Mouse (Mus musculus) hindlimb bud, embryonic 11.5 days (tissue): ENCODE results near the gene Palb2.
"Not testable (repeated sequence)": the region's sequence is repeated elsewhere in the genome, so short reads cannot be mapped to it uniquely, and the experiment has no call there.

Experiments used
- DNase-seq: peaks from one replicate; pipeline ENCODE4 v3.0.0-alpha.2; 2012; ENCODE audit warnings: low read depth, low spot score; ENCODE audit errors: extremely low spot score

The Palb2 gene

GRCm38 (mm10) chr7:122101014-122101746, 31.6 kb downstream of the Palb2 start:
- not testable (repeated sequence) for DNase-seq

- peak; percentile 37 for DNase-seq
Observed at GRCm38 (mm10) chr7:122099222-122099621, 33.6 kb downstream of the Palb2 start.

- no peak for DNase-seq
Observed at GRCm38 (mm10) chr7:122098009-122098408, 34.8 kb downstream of the Palb2 start.

- DNase-seq: no peak
Observed at GRCm38 (mm10) chr7:122094564-122095330, 38.0 kb downstream of the Palb2 start.

DNA sequence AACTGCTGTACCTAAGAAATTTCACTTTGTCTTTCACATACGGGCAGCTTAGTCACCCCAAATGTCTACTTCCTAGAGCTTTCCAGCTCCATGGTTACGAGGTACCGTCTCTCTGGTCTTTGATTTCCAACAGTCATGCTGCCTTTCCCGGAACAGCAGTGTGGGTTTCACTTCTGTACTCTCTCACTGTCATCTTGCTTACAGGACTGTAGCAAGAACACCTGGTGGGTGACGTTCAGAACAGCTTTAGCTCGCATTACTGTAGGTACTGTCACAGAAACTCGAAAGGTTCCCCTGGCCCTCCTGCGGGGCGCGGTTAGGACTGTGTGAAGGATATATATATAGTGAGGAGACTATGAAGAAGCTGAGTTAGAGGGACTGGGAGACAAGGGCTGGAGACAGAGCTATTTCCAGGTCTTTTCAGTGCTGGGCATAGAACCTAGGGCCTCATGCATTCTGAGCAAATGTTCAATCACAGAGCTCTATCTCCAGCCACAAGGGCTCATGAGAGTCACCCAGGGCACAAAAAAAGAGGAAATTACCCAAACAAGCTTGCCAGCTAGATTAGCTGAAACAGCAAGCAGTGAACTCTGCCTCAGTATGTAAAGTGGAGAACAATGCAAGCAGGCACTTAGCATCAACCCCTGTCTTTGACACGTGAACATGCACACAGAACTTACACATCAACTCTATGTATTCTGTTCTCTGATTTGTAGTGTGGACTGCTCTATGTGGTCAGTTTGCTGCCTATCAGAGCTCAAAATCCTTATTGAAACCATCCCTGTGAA, 45.4 kb downstream of the Palb2 start:
- no peak for DNase-seq

DNA sequence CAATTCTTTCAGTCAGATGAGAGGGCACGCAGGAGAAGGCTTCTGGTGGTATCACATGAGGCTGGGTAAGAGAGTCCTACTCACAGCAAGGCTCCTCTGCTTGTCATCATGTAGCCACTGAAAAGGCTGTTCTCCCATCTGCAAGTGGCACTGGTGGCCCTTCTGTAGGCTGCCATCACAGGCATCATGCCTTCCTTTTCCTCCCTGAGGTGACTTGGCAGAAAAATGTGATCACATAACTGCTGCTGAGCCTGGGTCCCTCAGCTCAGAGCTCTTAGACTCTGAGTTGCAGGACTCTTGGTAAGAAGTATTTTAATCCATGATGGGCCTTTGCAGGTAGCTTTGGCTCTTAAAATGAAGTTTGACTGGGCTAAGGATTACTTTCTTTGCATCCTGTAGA, 51.7 kb downstream of the Palb2 start:
- DNase-seq: no peak

- DNase-seq: no peak
Observed at GRCm38 (mm10) chr7:122079798-122080554, 52.8 kb downstream of the Palb2 start.

DNA sequence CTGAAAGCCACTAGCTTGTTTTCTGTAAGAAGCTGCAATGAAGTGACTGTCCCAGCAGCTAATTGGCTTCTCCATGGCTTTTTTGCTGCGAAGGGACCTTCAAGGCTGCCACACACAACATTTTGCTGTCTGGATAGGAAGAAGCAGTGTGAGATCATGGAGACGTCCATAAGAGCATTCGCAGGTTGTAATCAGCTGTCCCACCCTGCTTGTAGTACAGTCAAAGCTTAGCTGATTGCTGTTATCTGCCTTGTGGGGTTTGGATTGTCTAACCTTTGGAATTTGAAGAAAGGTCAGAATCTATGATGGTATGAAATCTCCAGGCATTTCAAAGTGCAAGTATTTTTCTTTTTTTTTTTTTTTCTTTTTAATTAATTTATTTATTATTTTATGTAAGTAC, 58.4 kb downstream of the Palb2 start:
- DNase-seq: no peak

- DNase-seq: no peak
Observed at GRCm38 (mm10) chr7:122067517-122068381, 65.0 kb downstream of the Palb2 start.

- DNase-seq: peak; percentile 93
Observed at GRCm38 (mm10) chr7:122066945-122067516, 65.8 kb downstream of the Palb2 start, which contains the start of the genes Ubfd1 and Ears2. Gene Ubfd1 (plus strand): TSS chr7:122067175. Gene Ears2 (minus strand): TSS chr7:122067263.

DNA sequence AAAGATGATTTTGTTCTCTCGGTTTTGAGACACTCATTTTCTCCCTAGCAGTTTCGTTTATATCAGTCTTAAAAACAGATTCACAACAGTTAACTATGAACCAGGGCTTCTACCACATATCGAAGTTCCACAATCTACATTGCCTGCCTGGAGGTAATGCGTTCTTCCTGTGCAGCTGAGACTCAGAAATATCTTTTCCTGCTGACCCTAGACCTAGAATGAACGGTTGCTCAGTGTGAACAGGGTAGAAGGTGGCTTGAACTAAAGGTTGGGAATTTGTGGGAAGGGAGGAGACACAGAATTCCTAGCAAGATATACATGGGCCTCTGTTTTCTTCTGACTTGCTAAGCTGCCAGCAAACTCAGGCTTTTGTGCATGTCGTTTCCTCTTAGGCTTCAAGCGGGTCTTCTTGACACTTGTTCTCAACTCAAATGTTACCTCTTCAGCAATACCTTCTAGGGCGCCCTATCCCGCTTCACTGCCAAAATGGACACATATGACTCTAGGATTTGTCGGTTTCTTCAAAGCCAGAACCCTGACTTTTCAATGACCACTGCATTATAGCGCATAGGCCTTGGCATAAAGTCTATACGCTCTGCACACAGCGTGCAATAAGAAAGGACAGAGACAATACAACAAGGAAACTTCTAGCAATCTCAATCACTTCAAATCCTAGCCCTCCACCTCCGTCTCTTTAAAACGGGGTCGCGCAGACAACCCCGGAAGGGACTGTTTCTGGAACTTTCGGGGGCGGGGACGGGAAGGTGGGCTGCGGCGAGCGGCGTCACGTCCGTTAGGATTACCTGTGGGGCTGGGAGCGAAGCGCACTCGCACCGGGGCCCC, 66.5 kb downstream of the Palb2 start:
- peak; percentile 30 for DNase-seq

GRCm38 (mm10) chr7:122065656-122066055, 67.1 kb downstream of the Palb2 start:
- DNase-seq: no peak
